Mouse (Mus musculus): ENCODE measurements around the gene Acbd3.

- no peak for TF ChIP-seq CTCF (IDR thresholded peaks at IDR 0.05; ENCODE audit: insufficient read depth, low read length)
- no peak for TF ChIP-seq POLR2A (IDR thresholded peaks at IDR 0.05; ENCODE audit: borderline replicate concordance, extremely low read depth, low read depth, low read length)
Observed at GRCm38 (mm10) chr1:180766557-180766956, 40.7 kb downstream of the Acbd3 start.
